Mouse (Mus musculus) CH12F3 (cell line): ENCODE measurements around the gene Zbtb8os.

Source experiments
- in situ Hi-C: fragments of 300-500 bp; cut with MboI; formaldehyde crosslinking; loops from 2 replicates; pipeline ENCODE4 v1.14.3; 2020; ENCODE audit warnings: low sequenced_read_pairs

Gene Zbtb8os

DNA sequence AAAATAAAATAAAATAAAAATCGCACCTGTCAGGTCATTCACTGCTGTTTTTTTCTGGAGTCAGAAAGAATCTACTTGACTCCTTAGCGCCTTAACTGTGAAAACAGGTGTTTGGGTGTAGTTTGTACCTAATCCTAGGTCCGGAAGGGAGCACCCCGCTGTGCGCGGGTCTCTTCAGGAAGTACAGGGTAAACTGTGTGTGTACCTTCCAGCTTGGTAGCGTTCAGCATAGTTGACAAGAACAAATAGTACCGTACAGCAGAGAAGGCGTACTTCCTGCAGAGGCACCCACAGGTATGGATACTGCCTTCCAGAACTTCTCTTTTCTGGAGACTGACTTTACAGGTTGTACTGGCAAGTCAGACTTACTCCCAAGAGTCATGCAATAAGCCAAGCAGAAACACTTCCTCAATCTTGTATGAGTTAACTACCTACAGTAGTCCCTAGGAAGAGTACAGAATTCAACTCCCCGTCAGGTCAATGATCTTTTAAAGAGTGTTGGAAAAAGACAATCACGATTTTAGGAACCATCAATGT lies 38.8 kb downstream of the Zbtb8os start:
- in situ Hi-C loops: loop anchor here (25.0 kb wide), 1 partner anchor 238 kb away; the partner anchor contains the start of genes Ccdc28b, Dcdc2b, Eif3i and Iqcc

DNA sequence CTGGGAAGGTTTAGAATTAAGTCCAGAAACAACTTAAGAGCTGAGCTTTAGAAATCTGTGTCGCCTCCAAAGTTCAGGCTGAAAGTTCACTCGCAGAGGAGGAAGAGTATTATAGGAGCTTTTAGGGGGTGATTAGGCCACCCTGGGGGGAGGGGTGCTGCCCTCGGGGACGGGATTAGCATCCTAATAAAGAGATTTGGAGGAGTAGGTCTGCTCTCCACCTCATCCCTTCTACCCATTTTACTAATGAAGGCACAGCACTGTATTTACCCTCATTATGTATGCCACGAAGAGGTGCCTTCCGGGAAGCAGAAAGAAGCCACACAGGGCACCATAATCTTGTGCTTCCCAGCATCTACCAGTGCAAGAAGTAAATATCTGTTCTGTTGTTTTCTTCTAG lies 39.5 kb downstream of the Zbtb8os start:
- in situ Hi-C loops: loop anchor here (25.0 kb wide), 1 partner anchor 237 kb away; the partner anchor contains the start of genes Ccdc28b, Dcdc2b, Eif3i and Iqcc

DNA sequence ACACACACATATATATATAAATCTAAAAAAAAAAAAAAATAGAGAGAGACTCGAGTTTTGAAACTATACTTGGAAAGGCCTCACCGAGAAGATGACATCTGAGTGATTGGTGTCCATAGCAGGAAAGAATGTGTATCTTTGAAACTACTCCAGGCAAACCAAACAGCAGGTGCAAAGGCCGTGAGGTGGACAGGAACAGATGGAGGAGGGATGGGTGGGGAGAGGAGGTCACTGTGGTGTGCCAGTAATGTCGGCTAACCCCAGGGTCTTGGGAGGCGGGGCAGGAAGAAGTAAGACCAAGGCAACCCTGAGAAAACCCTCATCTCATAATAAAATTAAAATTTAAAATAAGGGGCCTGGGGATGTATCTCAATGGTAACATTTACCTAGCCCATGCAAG lies 40.3 kb downstream of the Zbtb8os start:
- in situ Hi-C loops: no loop called here

DNA sequence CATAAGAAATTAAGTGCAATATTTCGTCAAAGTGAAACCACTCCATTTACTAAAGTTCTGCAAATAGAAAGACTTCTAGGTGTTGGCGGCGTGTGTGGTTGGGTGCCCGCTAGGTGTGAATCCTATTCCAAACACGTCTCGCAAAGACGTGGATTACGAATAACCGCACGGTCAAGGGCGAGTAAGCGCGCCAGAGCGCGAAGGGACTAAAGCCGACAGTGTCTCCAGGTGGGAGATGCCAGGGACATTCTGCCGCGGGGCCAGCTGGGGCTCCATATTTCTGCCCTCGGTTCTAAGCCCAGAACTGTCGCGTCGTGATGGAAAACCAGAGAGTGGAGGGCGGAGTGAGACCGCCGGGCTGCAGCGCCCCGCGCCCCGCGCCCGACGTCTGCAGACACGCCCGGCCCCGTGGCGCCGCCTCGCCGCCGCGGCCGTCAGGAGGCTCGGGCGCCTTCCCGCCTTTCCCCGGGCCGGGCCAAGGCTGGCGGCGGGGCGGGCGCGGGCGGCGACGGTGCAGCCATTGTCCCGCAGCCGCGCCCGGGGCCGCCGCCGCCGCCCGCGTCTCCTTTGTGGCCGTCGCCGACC lies 41.6 kb downstream of the Zbtb8os start:
- in situ Hi-C loops: no loop called here

DNA sequence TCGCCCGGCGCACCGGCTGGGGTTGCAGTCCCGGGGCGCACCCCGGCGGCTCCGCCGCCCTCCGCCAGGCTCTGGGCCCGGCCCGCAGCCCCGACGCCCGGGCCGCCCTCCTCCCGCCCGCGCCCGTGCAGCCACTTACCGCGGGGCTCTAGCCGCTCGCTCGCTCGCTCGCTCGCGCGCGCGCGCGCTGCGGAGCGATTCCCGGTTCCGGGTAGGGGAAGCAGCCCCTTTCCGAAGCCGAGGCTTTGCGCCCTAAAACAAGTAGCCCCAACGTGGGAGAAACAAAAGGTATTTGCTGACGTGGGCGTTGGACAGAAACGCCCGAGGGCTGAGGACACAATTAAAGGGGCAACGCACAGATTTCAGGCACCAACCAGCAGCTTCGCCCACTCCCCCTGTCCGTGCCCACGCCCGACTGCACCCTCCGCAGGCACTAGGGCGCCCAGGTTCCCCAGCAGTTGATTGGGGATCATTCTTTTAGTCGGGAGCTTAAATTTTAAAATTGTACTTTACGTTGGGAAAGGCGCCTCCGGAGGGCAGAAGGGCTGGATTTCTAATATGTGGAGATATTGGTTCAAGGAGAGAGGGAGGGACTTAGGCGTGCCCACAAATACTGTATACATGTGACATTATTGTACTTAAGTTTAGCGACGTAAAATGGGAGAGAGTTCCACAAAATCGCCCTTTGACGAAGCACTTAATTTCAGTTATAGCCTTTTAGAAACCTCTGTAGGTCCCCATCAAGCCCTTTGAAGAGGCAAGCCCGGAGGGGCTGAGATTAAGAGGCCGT lies 42.3 kb downstream of the Zbtb8os start, which contains the start of gene Zbtb8a:
Gene Zbtb8a (minus strand): TSS at position 516 of the 790 bp plus-strand sequence.
- in situ Hi-C loops: no loop called here

DNA sequence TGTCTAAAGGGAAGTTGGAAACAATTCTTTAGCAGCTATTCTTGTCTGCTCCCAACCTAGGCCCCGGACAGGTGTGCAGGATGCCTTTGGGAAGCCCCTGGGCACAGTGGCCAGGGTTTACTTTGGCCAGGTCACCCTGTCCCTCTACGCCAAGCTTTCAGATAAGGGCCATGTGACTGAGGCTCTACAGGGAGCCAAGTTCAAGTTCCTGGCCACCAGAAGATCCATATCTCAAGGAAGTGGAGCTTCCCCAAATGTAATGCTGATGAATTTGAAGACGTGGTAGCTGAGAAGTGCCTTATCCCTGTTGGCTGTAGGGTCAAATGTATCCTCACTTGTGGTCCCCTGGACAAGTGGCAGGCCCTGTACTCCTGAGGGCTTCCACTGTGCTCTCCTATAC lies 44.3 kb downstream of the Zbtb8os start:
- in situ Hi-C loops: no loop called here

DNA sequence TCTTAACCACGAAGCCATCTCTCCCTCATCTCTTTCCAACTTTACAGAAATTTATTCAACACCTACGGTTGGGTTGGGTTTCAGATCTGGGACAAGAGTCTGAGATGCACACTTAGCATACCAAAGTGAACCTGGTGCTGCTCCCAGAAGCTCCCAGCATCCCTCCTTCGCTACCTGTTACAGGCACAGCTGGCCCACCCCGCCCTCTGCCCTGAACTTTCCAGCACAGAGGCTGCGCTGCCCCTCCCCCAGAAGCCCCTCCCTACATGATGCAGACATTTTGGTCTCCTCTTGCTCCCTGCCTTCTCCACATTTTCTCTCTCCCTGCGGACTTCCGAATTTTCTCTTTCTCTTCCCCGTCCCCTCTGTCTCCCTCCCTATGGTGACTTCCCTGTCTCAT lies 45.7 kb downstream of the Zbtb8os start:
- in situ Hi-C loops: no loop called here

DNA sequence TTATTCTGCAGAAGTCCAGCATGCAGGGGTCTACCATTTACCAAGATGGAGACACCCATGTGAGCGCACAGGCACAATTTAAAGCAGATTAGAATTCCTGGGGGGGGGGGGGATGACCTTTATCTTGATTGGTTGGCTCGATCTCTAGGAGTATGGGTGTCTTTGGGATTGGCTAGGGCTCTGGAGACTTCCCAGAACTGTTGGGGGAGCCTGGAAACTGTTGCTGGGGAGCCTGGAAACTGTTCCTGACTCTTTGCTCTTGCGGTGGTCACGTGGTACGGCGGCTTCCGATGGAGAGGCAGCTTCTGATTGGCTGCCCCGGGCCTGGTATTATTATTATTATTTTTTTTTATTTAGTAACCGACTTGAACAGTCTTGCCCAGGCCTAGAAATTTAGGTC lies 46.5 kb downstream of the Zbtb8os start:
- in situ Hi-C loops: no loop called here

DNA sequence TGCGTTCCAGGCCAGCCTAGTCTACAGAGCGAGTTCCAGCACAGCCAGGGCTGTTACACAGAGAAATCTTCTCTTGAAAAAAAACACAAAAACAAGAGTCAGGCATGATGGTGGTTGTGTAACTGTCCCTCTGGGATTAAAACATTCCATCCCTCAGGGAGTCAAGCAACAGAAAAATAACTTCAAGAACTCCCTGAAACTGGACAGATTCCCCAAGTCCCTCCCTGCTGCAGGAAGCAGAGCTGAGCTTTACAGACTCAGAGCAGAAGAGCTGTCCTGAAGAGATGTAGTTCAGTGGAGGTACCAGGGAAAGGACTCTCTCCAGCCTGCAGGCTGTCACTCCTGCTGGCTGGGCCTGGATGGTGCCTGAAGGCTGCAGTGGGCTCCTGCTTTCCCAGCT lies 47.0 kb downstream of the Zbtb8os start:
- in situ Hi-C loops: no loop called here

DNA sequence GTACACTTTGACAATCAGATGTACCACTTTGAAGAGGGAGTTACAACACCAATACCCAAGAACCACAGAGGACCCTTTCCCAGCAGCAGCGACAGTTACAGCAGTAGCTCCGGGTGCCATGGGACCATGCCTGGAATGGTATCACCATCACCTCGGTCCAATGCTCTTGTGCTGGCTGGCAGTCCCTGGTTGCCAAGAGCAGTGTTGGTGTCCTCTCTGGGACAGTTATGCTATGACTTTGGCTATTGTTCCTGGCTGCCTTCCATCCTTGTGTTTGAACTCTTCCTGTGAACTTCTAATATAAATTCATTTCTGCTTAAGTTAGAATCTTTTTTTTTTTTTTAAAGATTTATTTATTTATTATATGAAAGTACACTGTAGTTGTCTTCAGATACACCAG lies 48.1 kb downstream of the Zbtb8os start:
- in situ Hi-C loops: no loop called here

DNA sequence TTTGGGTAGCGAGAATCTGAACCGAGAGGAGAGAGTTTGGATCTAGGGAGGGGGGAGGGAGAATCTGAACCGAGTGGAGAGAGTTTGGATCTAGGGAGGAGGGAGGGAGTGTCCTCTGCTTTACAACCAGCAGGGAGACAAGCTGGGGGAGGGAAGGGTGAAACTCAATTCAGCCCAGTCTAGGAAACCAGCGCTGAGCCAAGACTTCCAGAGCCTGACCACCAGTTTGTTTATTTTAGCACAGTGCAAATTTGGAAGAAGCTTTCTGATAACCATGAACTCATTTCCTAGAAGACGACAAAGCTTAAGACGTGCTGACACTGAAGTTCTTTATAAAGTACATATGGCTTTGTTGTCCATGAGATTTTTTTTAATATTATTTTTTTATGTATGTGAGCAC lies 48.9 kb downstream of the Zbtb8os start:
- in situ Hi-C loops: no loop called here

DNA sequence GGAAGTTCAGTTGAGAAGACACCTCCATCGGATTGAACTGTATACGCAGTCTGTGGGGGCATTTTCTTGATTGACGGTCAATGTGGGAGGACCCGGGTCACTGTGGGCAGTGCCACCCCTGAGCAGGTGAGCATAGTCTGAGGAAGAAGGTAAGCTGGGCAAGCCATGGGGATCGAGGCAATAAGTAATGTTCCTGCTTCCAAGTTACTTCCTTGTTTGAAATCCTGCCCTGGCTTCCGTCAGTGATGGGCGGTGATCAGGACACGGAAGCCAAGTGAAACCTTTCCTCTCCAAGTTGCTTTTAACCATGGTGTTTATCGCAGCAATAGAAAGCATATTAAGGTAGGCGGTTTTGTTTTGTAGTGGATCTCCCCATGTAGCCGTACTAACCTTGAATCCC lies 50.2 kb downstream of the Zbtb8os start:
- in situ Hi-C loops: no loop called here

DNA sequence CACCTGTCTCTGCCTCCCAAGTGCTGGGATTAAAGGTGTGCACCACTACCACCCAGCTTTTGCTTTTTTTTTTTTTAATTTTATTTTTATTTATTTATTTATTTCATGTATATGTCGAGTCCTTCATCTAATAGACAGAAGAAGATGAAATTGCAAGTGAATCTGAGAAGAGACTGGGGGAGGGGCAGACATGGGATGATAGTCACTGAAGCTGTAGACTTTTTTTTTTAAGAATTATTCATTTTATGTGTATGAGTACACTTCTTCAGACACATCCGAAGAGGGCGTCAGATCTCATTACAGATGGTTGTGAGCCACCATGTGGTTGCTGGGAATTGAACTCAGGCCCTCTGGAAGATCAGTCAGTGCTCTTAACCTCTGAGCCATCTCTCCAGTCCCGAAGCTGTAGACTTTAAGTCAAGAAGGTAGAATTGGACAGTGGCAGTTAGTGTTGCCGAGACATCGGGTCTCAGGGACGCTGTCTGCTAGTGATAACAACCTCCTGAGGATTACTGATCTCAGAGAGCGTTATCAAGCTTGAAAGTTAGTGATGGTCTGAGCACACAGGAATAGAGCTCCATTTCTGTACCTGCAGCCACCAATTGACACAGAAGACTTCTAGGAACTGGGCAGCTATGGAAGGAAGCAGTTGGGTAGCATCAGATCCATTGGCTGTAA lies 50.9 kb downstream of the Zbtb8os start:
- in situ Hi-C loops: no loop called here

DNA sequence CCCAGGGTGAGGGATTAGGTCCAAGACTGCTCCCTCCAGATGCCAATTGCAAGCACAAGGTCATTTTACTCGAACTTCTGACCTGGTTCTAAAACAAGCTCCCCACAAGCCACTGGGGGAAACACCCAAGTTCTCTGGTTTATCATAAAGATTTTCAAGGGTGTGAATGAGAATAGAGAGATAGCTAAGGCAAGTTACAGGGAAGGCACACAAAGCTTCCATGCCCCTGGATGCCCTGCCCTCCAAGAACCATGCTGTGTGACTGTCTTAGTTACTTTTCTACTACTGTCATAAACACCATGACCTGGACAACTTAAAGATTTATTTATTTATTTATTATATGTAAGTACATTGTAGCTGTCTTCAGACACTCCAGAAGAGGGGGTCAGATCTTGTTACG lies 51.5 kb downstream of the Zbtb8os start:
- in situ Hi-C loops: no loop called here

DNA sequence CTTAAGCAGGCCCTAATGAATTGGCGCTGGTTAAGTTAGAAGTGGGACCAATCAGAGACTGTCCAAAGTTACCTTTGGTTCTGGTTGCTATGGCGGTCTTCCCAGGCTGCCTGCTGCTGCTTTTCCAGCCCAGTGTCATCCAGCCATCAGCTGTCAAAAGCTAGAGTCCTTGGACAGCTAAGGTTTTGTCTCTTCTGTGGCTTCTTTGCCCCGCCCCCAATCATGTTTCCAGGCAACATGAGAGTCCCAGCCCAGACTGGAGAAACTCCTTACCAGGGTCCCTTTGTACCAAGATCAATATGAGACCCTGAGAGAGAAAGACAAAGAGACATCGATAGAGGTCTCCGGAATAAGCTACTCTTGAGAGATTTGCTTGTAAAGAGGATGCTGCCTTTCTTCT lies 52.9 kb downstream of the Zbtb8os start:
- in situ Hi-C loops: no loop called here

DNA sequence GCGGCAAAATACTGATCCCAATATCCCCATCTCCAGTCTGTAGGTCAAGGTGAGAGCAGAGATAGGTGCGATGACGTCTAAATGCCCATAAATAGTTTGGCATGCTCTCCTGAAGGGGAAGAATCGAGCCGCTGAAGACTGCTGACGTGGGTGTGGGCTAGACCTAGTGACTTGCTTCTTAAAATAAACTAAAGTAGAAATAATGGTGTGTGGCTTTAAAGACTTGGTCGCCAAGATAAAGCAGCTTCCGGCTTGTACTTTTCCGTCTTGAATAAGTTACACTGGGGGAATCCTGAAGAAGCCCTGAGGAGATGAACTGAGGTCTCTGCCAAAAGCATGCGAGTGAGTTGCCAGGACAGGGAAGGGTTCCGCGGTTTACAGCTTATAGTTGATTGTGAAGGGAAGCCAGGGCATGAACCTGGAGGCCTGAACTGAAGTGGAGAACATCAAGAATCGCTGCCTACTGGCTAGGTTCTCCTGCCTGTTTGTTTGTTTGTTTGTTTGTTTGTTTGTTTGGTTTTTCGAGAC lies 54.8 kb downstream of the Zbtb8os start:
- in situ Hi-C loops: no loop called here

DNA sequence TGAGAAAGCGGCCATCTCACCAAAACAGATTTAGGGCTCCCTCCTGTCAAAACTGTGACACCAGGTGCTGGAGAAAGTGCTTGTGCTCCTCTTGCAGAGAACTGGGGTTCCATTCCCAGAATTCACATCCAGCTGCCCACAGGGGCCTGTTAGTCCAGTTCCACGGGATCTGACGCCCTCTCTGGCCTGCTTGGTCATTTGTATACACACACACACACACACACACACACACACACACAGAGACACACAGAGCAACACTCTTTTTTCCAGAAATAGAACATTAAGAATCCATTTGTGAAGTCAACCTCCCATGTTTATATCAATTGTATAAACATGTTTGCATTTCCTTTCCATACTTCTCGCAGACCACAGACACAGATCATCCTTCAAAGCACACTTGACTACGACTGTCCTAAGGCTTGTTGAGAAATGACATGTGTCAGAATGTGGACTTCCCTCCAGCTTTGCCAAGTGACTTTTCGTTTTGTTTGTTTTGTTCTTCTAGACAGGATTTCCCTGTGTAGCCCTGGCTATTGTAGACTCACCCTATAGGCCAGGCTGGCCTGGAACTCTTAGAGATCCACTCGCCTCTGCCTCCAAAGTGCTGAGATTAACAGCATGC lies 55.6 kb downstream of the Zbtb8os start:
- in situ Hi-C loops: no loop called here

DNA sequence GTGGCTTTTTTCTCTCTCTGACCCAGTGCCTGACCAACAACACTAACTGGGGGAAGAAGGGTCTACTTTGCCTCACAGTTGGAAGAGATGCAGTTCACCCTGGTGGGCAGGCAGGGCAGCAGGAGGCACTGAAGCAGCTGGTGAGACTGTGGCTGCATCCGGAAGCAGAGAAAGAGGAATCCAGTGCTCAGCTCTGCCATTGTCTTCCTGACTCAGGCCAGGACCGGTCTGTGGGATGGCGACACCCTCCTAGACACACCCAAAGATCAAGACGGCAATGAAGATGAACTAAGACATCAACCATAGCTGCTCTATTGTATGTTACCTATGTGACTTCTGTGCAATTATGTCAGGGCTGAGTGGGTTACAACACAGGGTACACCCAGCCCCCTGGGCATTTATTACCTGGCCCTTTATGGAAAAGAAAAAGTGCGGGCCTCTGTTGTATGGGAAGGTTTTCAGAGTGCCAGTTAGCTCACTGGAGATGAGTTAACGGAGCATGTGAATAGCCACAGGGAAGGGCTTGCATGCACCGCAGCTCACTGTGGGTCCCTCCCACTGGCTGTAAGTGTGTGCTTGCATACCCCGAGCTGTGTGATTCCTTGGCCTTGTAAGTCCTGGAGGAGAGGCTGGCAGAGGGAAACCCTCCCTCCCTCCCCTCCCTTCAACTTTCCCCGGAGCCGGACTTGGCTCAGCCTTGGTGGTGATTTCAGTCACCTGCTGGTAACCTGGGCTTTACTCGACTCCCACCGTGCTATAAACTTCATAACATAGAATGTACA lies 58.8 kb downstream of the Zbtb8os start:
- in situ Hi-C loops: no loop called here

DNA sequence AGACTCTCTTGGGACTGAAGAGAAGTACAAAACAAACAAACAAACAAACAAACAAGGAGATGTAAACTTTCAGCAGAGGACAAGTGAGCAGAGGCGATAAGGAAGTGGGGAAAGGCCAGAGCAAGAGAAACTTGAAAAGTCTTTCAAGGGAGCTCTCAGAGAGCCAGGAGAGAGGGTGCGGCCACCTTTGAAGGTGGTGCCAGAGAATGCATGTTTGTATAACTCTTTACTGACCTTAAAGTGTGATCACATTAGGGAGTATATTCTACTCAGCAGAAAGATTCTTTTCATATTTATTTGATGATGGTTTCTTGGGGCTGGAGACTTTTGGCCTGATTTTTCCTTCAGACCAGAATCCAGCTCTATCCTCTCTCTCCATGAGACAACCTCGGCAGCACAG lies 61.5 kb downstream of the Zbtb8os start:
- in situ Hi-C loops: no loop called here

DNA sequence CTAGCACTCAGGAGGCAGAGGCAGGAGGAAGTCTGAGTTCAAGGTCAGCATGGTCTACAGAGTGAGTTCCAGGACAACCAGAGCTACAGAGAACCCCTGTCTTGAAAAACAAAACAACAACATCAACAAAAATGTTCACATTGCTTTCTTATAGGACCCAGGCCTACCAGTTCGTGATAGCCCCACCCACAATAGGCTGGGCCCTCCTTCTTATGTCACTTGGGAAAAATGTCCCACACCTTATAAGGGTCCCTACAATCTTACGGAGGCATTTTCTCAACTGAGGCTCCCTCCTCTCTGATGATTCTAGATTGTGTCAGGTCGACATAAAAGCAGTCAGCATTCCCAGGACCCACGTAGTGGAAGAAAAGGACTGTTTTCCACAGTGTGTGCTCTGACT lies 64.3 kb downstream of the Zbtb8os start:
- in situ Hi-C loops: no loop called here
